In the genomic region with DNA sequence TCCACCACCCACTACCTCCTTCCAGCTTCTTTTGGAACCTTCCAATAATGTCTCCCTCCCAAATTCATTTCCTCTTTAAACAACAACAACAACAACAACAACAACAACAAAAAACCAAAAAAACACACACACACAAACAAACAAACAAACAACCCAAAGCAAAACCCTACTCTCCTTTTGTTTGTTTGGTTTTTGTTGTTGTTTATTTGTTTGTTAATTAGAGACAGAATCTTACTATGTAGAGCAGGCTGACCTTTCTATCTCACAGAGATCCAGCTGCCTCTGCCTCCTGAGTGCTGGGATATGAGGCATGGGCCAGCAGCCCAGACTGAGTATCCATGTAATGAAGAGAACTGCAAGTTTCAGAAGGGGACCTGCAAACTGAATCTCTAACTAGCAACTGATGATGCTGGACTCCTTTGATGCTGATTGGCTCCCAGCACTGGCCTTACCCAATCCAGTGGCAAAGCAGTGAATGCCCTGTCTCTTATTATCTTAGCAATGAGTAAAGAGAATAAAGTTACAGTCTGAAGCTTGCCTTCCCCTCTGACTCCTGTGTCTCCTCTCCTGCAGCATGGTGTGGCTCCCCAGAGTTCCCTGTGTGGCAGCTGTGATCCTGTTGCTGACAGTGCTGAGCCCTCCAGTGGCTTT, we compare ENCODE assay signal across 7 mouse cellular contexts. TPM values are rescaled to one million over a fixed set of nuclear protein-coding genes. Genes with fewer than 3 reads are reported as not detected.
DNase-seq lines count a peak whose midpoint lies in the region; ATAC-seq lines count a peak whose summit lies in the region.

A gene (plus strand): TSS at position 488 of the 651 bp plus-strand sequence.

- peaks cover 3% of the 10 kb centered on the region; the same call in 1 of the 2 replicates for H3K4me1 ChIP-seq in midbrain, embryonic 13.5 days (replicated peaks)

- peaks cover 7% of the 10 kb centered on the region; the same call in 1 of the 2 replicates for H3K27me3 ChIP-seq in midbrain, embryonic 13.5 days

- DNase-seq in adrenal gland, adult 8-10 months = peak; percentile 81
- DNase-seq in embryo, embryonic 11 days = peak; percentile 82
- DNase-seq in kidney, adult 18-20 months = peak; percentile 89
- peak; percentile 77 for DNase-seq in left cerebral cortex, postnatal 4 days
- peak; percentile 75 for DNase-seq in spleen, adult 12 weeks (ENCODE audit: low spot score)

- intact Hi-C loops in left cerebral cortex, postnatal 4 days (cut with DNase I) = loop anchor here (5.0 kb wide), 1 partner anchor 53 kb away; no protein-coding TSS in a partner anchor

- no peak within 1 kb of the TSS for H3K4me2 ChIP-seq in midbrain, embryonic 13.5 days (replicated peaks)

- no peak within 1 kb of the TSS for H3K27ac ChIP-seq in midbrain, embryonic 13.5 days

- no peak within 1 kb of the TSS for H3K9ac ChIP-seq in midbrain, embryonic 13.5 days (replicated peaks)

- ATAC-seq in granulocyte monocyte progenitor cell, adult 5-6 weeks (replicated peaks; ENCODE audit: poor library complexity, severe bottlenecking) = peak; percentile 90
- peak; percentile 59 for ATAC-seq in midbrain, embryonic 13.5 days

- H3K4me3 ChIP-seq in midbrain, embryonic 13.5 days (replicated peaks) = no peak within 1 kb of the TSS

- no peaks in the 10 kb centered on the region for H3K9me3 ChIP-seq in midbrain, embryonic 13.5 days

- H3K36me3 ChIP-seq in midbrain, embryonic 13.5 days = no peaks in the 10 kb centered on the region

RNA-seq across cellular contexts. Expression of the gene that starts here (rescaled TPM):
- 100 to 1,000 TPM in 3 of 4 experiments, 10 to 100 TPM in 1; 83.6 to 191 (median 159) TPM for total RNA-seq in adrenal gland, adult 8-10 months (2022)
- not detected in 2 replicates for total RNA-seq in granulocyte monocyte progenitor cell, adult 5-6 weeks (2014; fragmentation: Nextera tagmentation)
- total RNA-seq in granulocyte monocyte progenitor cell, adult 5-6 weeks (2017) = 2.6 TPM in 2 replicates
- total RNA-seq in left cerebral cortex, postnatal 4 days (2021) = 1 to 10 TPM in 1 of 2 experiments, under 1 TPM in 1; 0.48 to 2.3 TPM
- polyA plus RNA-seq in midbrain, embryonic 13.5 days (2015; fragmentation: Nextera tagmentation; extraction: Ambion mirVana) = 1.7 and 2.1 TPM in 2 replicates

Comparison
In these comparisons a context has a peak if more than half of its experiments do, and no peak if none do; other contexts are left out.
1. RNA of the gene that starts here (total RNA-seq): 83.6 to 191 TPM in adrenal gland, adult 8-10 months; 2.6 TPM in granulocyte monocyte progenitor cell, adult 5-6 weeks and 0.48 to 2.3 TPM in left cerebral cortex, postnatal 4 days; every median in the first group is over 10 times any median in the second.
2. Peak in every context shown above with its lines, with median percentiles within 50 percentile points of each other: DNase-seq.